Mouse (Mus musculus): ENCODE measurements around the gene Lingo2.
A peak's percentile ranks its signal among the peaks of the same experiment; 100 is the strongest.
"Not testable (repeated sequence)": the region's sequence is repeated elsewhere in the genome, so short reads cannot be mapped to it uniquely, and the experiment has no call there.

Gene Lingo2

GRCm38 (mm10) chr4:36081095-36081852, 870.3 kb downstream of the Lingo2 start:
- DNase-seq (ENCODE audit: low spot score in 2 of 2): no peak

GRCm38 (mm10) chr4:36078910-36079525, 872.5 kb downstream of the Lingo2 start:
- DNase-seq (ENCODE audit: low spot score in 2 of 2): no peak

DNA sequence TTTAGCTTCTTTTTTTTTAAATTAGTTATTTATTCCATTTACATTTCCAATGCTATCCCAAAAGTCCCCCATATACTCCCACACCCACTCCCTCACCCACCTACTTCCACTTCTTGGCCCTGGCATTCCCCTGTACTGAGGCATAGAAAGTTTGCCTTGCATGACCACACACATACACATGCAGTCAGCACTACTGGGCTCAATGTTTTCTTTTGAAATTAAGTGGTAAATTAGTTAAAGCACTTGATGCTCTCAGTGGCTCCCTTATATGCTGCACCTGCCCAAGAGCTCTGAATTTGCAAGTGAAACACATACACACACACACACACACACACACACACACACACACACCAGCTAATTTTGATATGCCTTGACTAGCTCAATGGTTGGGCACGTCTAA, 886.8 kb downstream of the Lingo2 start:
- not testable (repeated sequence) for DNase-seq (ENCODE audit: low spot score in 2 of 2)

DNA sequence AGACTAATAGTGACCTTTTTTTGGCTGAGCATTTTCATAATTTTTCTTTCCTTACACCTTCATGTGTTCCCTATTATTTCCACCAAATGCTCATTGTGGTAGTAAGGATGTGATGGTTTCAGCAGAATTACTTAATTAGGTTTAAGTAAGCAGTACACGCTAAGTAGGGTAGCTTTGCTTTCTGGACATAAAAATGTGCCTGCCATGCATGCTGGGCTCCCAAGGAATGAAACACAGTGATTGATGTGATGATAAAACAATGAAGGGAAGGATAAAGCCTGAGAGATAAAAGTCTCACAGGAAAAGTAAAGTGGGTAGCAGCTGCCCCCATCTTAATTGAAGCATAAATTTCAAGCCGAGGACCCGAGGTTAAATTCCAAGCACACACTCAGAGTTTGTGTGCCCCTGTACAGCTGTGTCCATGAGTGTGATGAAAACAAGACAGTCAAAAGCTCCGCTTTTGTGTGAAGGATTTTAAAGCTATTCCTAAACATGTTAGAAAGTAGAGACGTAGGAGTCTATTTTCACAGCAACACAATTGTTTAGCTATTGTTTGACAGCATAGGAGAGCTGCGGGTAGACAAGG, 898.7 kb downstream of the Lingo2 start:
- DNase-seq (ENCODE audit: low spot score in 2 of 2): no peak

DNA sequence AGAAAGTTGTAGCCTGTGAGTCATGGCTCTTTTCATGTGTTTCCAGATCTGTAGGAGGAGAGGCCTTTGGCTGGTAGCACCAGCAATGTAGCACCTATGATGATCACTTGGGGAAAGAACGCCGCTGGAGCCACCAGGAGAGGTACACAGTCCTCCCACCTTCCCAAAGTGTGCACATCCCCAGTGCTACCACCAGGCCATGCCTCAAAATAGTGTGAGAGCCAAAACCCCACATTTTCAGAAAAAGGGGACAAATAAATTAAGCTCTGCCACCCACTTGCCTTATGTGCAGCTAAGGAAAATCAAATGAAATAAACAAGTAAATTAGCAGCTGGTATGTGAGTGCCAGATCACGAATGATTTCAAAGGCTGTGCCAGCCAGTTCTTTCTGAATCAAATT, 911.2 kb downstream of the Lingo2 start:
- peak; percentile 40 to 57 for DNase-seq (ENCODE audit: low spot score in 2 of 2)

- no peak for DNase-seq (ENCODE audit: low spot score in 2 of 2)
Observed at GRCm38 (mm10) chr4:36038742-36039141, 912.8 kb downstream of the Lingo2 start.

DNA sequence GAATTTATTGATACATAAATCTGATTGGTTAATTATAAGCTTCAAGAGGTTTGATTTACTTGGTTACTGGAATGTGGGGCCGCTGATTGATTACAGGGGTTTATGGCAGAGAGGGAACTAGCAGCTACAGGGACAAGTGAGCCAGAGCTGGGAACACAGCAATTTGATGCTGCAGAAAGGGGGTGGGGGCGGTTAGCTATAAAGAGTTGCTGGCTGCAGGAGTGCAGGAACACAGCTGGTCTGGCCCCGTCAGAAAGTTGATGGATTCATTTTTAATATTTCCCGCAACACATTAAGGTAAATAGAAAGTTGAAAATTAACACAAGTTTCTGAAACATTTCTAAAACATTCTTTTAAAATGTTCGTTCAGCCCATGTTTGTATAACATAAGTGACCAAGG, 919.5 kb downstream of the Lingo2 start:
- no peak for DNase-seq (ENCODE audit: low spot score in 2 of 2)

GRCm38 (mm10) chr4:36014181-36014580, 937.4 kb downstream of the Lingo2 start:
- DNase-seq (ENCODE audit: low spot score in 2 of 2): no peak

- DNase-seq (ENCODE audit: low spot score in 2 of 2): no peak
Observed at GRCm38 (mm10) chr4:35992005-35992763, 959.4 kb downstream of the Lingo2 start.

DNA sequence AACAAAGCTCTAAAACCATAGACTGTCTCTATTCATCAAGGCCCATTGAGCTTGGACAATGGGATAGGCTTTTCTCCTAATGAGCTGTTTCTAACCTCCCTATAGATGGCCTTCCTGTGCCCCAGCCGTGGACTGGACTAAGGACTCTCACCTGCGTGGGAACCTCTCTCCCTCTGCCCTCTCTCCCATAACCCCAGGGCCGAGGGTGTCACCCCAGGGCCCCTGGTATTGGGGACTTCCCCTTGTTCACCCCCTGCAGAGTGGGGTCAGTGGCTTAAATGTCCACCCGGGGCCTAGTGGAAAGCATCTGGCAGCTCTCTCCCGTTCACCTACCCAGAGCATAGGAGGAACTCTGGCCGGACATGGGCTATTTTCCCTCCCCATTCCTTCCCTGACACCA, 965.5 kb downstream of the Lingo2 start:
- no peak for DNase-seq (ENCODE audit: low spot score in 2 of 2)

DNA sequence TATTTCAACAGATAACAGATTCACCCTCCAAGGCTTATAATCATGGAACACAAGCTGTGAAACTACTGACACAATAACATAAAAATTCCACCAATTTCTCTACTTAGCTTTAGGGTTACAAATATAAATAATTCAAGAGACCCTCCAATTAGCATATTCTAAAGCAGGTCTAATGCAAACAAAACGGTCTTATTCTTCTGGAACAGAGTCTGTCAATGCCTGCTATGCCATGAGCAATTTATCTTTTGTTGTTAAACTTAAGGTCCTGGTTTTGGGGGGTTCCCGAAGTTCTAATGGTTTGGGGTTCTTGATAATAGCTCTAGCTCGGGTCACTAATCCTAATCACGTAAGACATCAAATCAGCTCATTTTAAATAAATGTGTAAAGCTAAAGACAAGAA, 988.0 kb downstream of the Lingo2 start:
- no peak for DNase-seq (ENCODE audit: low spot score in 2 of 2)

DNA sequence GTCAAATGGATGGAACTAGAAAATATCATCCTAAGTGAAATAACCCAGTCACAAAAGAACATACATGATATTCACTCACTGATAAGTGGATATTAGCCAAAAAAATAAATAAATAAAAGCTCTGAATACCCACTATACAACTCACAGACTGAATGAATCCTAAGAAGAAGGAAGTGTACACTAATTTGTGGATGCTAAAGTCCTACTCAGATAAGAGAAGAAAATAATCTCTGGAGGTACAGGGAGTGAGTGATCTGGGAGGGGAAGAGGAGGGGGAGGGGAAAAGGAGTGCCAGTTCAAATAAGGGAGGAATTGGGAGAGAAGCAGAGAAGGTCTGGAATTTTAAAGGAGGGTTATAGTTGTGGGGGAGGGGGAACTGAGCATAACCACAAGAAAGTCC, 999.7 kb downstream of the Lingo2 start:
- DNase-seq (ENCODE audit: low spot score in 2 of 2): no peak

GRCm38 (mm10) chr4:35951251-35951650, 1000.3 kb downstream of the Lingo2 start:
- no peak for DNase-seq (ENCODE audit: low spot score in 2 of 2)

- DNase-seq (ENCODE audit: low spot score in 2 of 2): peak in 1 of 2 experiments; percentile 37
Observed at GRCm38 (mm10) chr4:35934056-35934661, 1017.4 kb downstream of the Lingo2 start.

GRCm38 (mm10) chr4:35927722-35928121, 1023.8 kb downstream of the Lingo2 start:
- no peak for DNase-seq (ENCODE audit: low spot score in 2 of 2)

DNA sequence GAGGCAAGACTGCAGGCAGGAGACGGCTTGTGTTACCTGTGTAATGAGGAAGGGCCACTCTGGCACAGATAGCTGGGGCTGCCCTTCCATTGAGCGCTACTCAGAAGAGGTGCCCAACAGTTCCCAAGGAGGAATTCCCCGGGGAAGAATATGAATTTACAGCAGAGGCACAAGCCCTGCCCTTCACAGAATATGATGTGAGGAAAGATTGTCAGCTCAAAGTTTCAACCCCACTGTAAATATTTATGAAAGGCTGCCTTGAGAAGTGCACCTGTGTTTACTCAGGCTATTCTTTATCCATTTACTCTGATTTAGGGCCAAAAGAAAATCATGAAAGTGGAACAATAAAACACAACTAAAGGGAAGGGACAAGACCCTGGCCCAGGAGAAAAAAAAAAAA, 1034.1 kb downstream of the Lingo2 start:
- DNase-seq (ENCODE audit: low spot score in 2 of 2): no peak

GRCm38 (mm10) chr4:35897769-35898564, 1053.6 kb downstream of the Lingo2 start:
- DNase-seq (ENCODE audit: low spot score in 2 of 2): peak in 1 of 2 experiments; percentile 30

DNA sequence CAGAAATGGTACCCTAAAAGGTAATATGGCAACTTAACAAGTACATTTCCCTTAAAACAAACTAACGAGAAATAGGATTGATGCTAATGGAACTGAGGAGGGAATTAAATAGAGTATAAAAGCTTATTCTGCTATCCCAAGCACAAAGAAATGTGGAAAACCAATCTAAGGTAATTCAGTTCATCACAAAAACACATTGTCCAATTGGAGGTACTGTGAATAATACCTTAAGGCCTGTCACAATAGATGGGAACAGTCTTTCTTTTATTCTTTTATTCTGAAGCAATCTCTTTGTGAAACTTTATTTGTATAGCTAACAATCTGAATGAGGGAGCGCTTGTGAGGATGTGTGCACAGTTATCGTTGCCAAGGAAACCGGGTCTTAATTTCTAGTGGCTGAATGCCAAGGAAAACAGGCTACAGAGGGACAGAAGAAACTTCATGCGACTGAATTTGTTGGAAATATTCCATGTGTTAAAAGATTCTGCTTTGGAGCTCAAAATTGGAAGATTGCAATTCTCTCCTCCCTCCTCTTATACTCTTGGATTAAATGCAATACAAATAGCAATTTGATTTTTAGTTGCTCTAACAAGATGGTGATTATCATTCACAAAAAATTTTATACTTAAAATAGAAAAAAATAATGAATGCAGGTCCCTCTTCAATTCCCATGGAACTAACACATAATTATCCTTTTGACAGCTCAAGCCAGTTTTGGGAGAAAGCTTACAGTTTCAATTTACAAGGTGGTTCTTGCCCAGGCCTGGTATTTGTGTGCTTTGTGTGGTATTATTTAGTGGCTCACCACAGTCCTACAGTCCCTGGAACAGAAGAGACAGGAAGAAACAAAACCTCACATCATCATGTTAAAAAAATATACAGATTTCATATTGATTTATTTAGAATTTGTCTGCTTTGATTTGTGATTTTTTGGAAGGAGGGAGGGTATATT, 1065.7 kb downstream of the Lingo2 start:
- peak in 1 of 2 experiments; percentile 13 for DNase-seq (ENCODE audit: low spot score in 2 of 2)

GRCm38 (mm10) chr4:35884946-35885460, 1066.5 kb downstream of the Lingo2 start:
- DNase-seq (ENCODE audit: low spot score in 2 of 2): no peak

DNA sequence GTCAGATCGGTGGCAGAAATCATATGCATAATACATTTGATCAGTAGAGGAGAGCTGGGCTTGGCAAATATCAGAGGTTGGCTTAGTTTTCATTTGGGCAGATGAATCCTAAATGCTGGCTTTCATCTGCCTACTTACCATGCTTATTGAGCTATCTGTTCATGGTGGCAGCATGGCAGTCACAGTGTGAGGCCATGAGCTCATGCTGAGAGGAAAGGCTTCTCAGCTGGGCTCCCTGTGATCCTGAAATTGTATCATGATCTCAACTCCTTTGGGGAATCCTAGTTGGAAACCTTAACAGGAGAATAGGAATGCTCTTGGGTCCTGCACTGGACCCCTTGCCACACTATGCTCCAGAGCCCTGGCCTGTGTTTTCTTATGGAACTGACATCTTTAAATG, 1105.0 kb downstream of the Lingo2 start:
- DNase-seq (ENCODE audit: low spot score in 2 of 2): no peak
